Mouse (Mus musculus) forebrain, embryonic 15.5 days (tissue): ENCODE data around the gene Stard13. TPM values are rescaled to one million over a fixed set of nuclear protein-coding genes. Genes with fewer than 3 reads are reported as not detected.

ENCODE experiments used
- ATAC-seq: fragments of 200-750 bp; cut with Nextera tagmentation; replicated peaks from 2 replicates; pipeline ENCODE4 v1.8.0; 2017; ENCODE audit warnings: mild to moderate bottlenecking, moderate TSS enrichment, moderate library complexity
- H3K27ac ChIP-seq: fragments of 300-500 bp; sonication (generic); replicated peaks from 2 replicates; pipeline ENCODE4 v1.5.1; 2015; ENCODE audit warnings: mild to moderate bottlenecking, inconsistent platforms
- H3K27me3 ChIP-seq: fragments of 300-500 bp; sonication (generic); 2 replicates; pipeline ENCODE4 v1.6.1; 2015; ENCODE audit warnings: inconsistent platforms
- H3K36me3 ChIP-seq: fragments of 300-500 bp; sonication (generic); 2 replicates; pipeline ENCODE4 v1.6.1; 2015; ENCODE audit warnings: mild to moderate bottlenecking, inconsistent platforms
- H3K4me1 ChIP-seq: fragments of 300-500 bp; sonication (generic); 2 replicates; pipeline ENCODE4 v1.6.1; 2015; ENCODE audit warnings: inconsistent platforms
- H3K4me2 ChIP-seq: fragments of 300-500 bp; sonication (generic); replicated peaks from 2 replicates; pipeline ENCODE4 v1.6.1; 2015; ENCODE audit warnings: mild to moderate bottlenecking, inconsistent platforms
- H3K4me3 ChIP-seq: fragments of 300-500 bp; sonication (generic); 2 replicates; pipeline ENCODE4 v1.5.1; 2015; ENCODE audit warnings: mild to moderate bottlenecking, inconsistent platforms
- H3K9ac ChIP-seq: fragments of 300-500 bp; sonication (generic); replicated peaks from 2 replicates; pipeline ENCODE4 v1.6.1; 2015; ENCODE audit warnings: mild to moderate bottlenecking, inconsistent platforms
- H3K9me3 ChIP-seq: fragments of 300-500 bp; sonication (generic); 2 replicates; pipeline ENCODE4 v1.6.1; 2016; ENCODE audit warnings: inconsistent platforms
- WGBS: fragments of 180-500 bp; shearing (Covaris S2); methylation state at CpG from one replicate; pipeline ENCODE4 v1.1.7; 2015; ENCODE audit warnings: mixed read lengths; 5-methylcytosine and 5-hydroxymethylcytosine counted together
- polyA plus RNA-seq: library from polyadenylated mRNA; unstranded; fragments of >200 nt; fragmentation: Nextera tagmentation; extraction: Ambion mirVana; gene quantifications from 2 replicates; pipeline ENCODE4 v1.2.1, GENCODE M21; 2015

The Stard13 gene
- polyA plus RNA-seq, 1 experiment from 2014 or later, result 4.0 TPM

DNA sequence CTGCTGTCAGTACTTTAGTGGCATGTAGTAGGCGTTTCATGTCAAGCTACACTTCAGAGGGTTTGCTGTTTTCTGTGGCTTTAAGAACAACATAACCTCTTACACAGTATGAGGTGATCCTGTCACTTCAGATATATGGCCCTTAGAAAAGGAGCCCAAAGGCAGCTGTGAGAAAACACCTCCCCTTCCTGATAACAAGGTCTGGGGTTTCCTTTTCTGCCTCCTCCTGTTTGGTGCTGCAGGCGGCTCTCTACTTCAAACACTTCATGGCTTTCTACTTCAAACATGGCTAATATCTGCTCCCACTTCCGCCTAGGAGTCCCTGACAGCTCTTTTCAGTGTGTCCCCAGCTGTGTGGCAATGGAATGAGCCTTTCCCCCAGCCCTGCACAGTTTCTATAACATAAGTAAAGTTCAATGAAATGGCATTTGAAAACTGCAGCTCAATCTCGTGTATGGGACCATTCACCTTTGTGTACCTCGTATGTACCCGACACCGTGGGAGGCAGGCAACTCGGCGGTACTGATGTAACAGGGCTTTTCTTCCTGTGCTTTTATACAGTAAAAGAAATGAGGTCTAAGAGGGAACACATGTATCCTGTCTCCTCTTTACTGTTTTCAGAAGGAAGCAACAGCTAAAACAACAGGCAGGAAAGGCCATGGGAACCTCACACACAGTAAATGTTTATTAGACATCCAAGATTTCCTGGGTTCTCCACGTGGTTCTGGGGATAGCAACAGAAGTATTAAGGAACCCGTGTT, 13.7 kb upstream of the Stard13 start:
- no peaks in the 10 kb centered on the region for H3K27me3 ChIP-seq
- ATAC-seq, result peak; percentile 51; the same call in 1 of the 2 replicates
- WGBS, result 67% methylated on average over 11 of the region's 11 CpGs
- H3K4me1 ChIP-seq, result no peaks in the 10 kb centered on the region
- no peaks in the 10 kb centered on the region for H3K36me3 ChIP-seq
- no peak overlapping the region for H3K4me2 ChIP-seq
- no peak overlapping the region for H3K4me3 ChIP-seq
- no peak overlapping the region for H3K27ac ChIP-seq
- H3K9me3 ChIP-seq, result no peaks in the 10 kb centered on the region
- H3K9ac ChIP-seq, result no peak overlapping the region

- H3K27me3 ChIP-seq, result no peaks in the 10 kb centered on the region
- 82% methylated on average over 2 of the region's 2 CpGs for WGBS
- H3K27ac ChIP-seq, result no peak overlapping the region
- H3K4me2 ChIP-seq, result no peak overlapping the region
- H3K9ac ChIP-seq, result no peak overlapping the region
- no peak overlapping the region for H3K4me3 ChIP-seq
- H3K36me3 ChIP-seq, result no peaks in the 10 kb centered on the region
- H3K9me3 ChIP-seq, result no peaks in the 10 kb centered on the region
- no peak for ATAC-seq
- no peaks in the 10 kb centered on the region for H3K4me1 ChIP-seq
Measured at GRCm38 (mm10) chr5:151246287-151246686, 12.7 kb upstream of the Stard13 start.

DNA sequence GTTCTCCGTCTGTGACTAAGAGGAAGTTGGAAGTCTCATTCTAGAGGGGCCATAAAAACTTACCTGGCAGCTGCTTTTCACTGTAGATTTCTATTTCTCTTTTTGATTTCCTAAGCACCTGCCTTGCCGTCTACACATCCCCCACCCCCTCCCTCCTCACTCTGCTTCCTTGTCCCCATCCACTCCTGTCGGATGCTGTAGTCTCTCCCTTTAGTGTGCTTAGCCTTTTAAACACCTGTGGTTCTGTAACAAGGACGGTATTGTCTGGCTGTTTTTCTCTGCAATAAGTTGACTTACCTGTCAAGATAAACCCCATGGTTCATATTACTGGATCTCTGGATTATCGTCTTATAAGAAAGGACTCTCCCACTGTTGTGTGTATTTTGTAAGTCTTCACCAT, 11.9 kb upstream of the Stard13 start:
- no peaks in the 10 kb centered on the region for H3K4me1 ChIP-seq
- H3K27me3 ChIP-seq, result no peaks in the 10 kb centered on the region
- H3K9me3 ChIP-seq, result no peaks in the 10 kb centered on the region
- ATAC-seq, result no peak
- no peak overlapping the region for H3K9ac ChIP-seq
- no peak overlapping the region for H3K4me3 ChIP-seq
- H3K4me2 ChIP-seq, result no peak overlapping the region
- 92% methylated on average over 5 of the region's 5 CpGs for WGBS
- no peak overlapping the region for H3K27ac ChIP-seq
- H3K36me3 ChIP-seq, result no peaks in the 10 kb centered on the region

- Histone ChIP-seq H3K4me2 (no peak overlapping the region), H3K27me3 (peaks cover 2% of the 10 kb centered on the region; the same call in 1 of the 2 replicates), H3K4me3 (no peak overlapping the region), H3K4me1 (peaks cover 3% of the 10 kb centered on the region), H3K36me3 (no peaks in the 10 kb centered on the region), H3K9ac (no peak overlapping the region), H3K9me3 (no peaks in the 10 kb centered on the region), H3K27ac (no peak overlapping the region)
- ATAC-seq, result no peak
- WGBS, result 82% methylated on average over 9 of the region's 9 CpGs
Measured at GRCm38 (mm10) chr5:151238730-151239129, 5.1 kb upstream of the Stard13 start.

GRCm38 (mm10) chr5:151236411-151236810, 2.8 kb upstream of the Stard13 start:
- H3K27me3 ChIP-seq, result peaks cover 2% of the 10 kb centered on the region; the same call in 1 of the 2 replicates
- H3K4me3 ChIP-seq, result no peak overlapping the region
- peaks cover 14% of the 10 kb centered on the region for H3K4me1 ChIP-seq
- no peak overlapping the region for H3K9ac ChIP-seq
- WGBS, result 80% methylated on average over 5 of the region's 5 CpGs
- no peaks in the 10 kb centered on the region for H3K9me3 ChIP-seq
- H3K27ac ChIP-seq, result no peak overlapping the region
- no peak overlapping the region for H3K4me2 ChIP-seq
- H3K36me3 ChIP-seq, result no peaks in the 10 kb centered on the region
- ATAC-seq, result no peak

DNA sequence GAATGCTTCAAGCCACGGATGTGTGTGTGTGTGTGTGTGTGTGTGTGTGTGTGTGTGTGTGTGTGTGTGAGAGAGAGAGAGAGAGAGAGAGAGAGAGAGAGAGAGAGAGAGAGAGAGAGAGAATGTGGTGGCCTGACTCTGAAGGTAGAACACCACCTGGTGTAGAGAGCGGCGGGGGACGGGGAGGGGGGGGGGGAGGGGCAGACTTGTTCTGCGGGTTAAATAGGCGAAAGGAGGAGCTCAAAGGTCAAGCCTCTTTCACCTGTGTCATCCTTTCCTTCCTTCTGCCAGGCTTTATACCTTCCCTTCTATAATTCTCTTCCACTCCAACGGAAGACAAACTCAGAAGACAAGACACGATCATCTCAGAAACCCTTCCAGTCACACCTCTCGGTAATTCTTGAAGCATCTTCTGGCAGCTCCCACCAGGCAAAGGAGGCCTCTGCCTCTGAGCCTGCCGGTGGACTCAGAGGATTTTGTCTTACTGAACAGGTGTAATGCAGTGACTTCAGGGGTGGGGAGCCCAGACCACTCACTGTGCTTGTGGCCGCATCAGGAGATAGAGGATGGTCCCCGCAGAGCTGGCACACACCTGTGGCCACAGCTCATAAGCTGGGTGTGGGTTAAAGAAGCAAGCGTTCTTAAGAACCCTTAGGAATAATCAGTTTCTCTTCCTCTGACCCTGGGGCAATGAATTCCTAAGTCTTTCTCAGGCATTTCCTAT, 898 bp downstream of the Stard13 start:
- Histone ChIP-seq H3K36me3 (no peaks in the 10 kb centered on the region), H3K4me3 (peak overlapping the region; percentile 57), H3K27ac (no peak overlapping the region), H3K27me3 (peaks cover 2% of the 10 kb centered on the region; the same call in 1 of the 2 replicates), H3K4me2 (peak overlapping the region; percentile 99), H3K4me1 (peaks cover 17% of the 10 kb centered on the region), H3K9ac (0 out of 2 replicates have a peak overlapping the region, but pooled peaks have one; percentile 54), H3K9me3 (no peaks in the 10 kb centered on the region)
- 22% methylated on average over 13 of the region's 13 CpGs for WGBS
- ATAC-seq, result peak; percentile 17; the same call in 1 of the 2 replicates

- H3K4me2 ChIP-seq, result no peak overlapping the region
- H3K4me3 ChIP-seq, result no peak overlapping the region
- H3K4me1 ChIP-seq, result peaks cover 17% of the 10 kb centered on the region
- no peaks in the 10 kb centered on the region for H3K9me3 ChIP-seq
- no peak for ATAC-seq
- H3K27ac ChIP-seq, result no peak overlapping the region
- 90% methylated on average over 7 of the region's 7 CpGs for WGBS
- H3K27me3 ChIP-seq, result peaks cover 2% of the 10 kb centered on the region; the same call in 1 of the 2 replicates
- no peaks in the 10 kb centered on the region for H3K36me3 ChIP-seq
- H3K9ac ChIP-seq, result no peak overlapping the region
Measured at GRCm38 (mm10) chr5:151231861-151232260, 1.8 kb downstream of the Stard13 start.

DNA sequence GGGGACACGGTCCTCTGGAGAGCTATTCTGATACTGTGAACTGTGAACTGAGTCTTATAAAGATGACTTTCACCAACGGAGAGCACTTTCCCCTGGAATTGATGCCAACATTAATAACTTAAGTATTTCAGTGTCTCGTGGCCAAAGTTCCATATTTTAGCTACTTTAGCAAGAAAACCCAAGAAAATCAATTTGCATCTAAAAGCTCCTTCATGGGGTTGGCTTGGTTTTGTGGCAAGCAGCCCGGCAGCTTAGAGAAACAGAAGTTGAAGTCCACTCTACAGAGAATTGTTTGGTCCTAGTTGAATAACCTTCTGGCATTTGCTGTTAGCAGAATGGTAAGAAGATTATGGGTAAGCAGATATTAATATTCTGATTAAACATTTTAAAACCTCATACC, 2.2 kb downstream of the Stard13 start:
- H3K36me3 ChIP-seq, result no peaks in the 10 kb centered on the region
- H3K27ac ChIP-seq, result no peak overlapping the region
- 71% methylated on average over 4 of the region's 4 CpGs for WGBS
- no peak overlapping the region for H3K4me3 ChIP-seq
- peaks cover 17% of the 10 kb centered on the region for H3K4me1 ChIP-seq
- peaks cover 2% of the 10 kb centered on the region; the same call in 1 of the 2 replicates for H3K27me3 ChIP-seq
- no peak for ATAC-seq
- H3K4me2 ChIP-seq, result no peak overlapping the region
- no peaks in the 10 kb centered on the region for H3K9me3 ChIP-seq
- H3K9ac ChIP-seq, result no peak overlapping the region

- Histone ChIP-seq H3K9ac (no peak overlapping the region), H3K4me2 (no peak overlapping the region), H3K36me3 (no peaks in the 10 kb centered on the region), H3K4me3 (no peak overlapping the region), H3K27ac (no peak overlapping the region), H3K4me1 (peaks cover 17% of the 10 kb centered on the region), H3K9me3 (no peaks in the 10 kb centered on the region), H3K27me3 (peaks cover 2% of the 10 kb centered on the region; the same call in 1 of the 2 replicates)
- 84% methylated on average over 4 of the region's 4 CpGs for WGBS
- ATAC-seq, result no peak
Measured at GRCm38 (mm10) chr5:151230427-151230826, 3.2 kb downstream of the Stard13 start.

DNA sequence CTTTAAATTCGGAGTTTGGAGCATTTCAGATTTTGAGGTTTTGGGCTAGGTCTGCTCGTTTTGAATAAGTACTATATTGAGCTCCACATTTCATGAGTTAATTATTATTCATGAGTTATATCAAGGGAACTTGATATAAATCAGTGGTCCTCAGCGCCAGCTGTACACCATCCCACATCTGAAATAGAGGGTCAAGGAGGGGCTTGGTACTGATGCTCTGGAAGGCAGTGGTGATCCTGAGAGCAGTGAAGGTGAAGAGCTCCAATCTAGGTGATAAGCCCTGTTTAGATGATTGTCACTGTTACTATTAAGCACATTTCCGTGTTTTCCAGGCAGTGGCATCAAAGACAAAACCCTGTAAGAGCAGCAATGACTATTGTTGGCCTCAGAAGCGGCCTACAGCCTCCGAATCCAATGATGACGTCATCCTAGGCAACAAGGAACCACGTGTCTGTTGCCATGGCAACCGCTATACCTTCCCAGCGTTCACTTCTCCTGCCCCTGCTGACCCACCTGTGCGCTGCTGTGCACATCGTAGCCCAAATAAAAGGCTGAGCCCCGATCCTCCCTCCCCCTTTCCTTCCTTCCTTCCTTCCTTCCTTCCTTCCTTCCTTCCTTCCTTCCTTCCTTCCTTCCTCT, 5.2 kb downstream of the Stard13 start:
- no peak overlapping the region for H3K4me2 ChIP-seq
- H3K36me3 ChIP-seq, result no peaks in the 10 kb centered on the region
- no peaks in the 10 kb centered on the region for H3K9me3 ChIP-seq
- no peaks in the 10 kb centered on the region; the same call in 1 of the 2 replicates for H3K27me3 ChIP-seq
- no peak for ATAC-seq
- H3K9ac ChIP-seq, result no peak overlapping the region
- H3K27ac ChIP-seq, result no peak overlapping the region
- peaks cover 11% of the 10 kb centered on the region for H3K4me1 ChIP-seq
- H3K4me3 ChIP-seq, result no peak overlapping the region
- WGBS, result 56% methylated on average over 13 of the region's 13 CpGs

GRCm38 (mm10) chr5:151223696-151224366, 9.8 kb downstream of the Stard13 start:
- no peak for ATAC-seq
- WGBS, result 67% methylated on average over 4 of the region's 4 CpGs

More at GRCm38 (mm10) chr5:151223696-151224366, 9.8 kb downstream of the Stard13 start:
- H3K36me3 ChIP-seq, result no peaks in the 10 kb centered on the region
- H3K4me2 ChIP-seq, result no peak overlapping the region
- no peaks in the 10 kb centered on the region for H3K9me3 ChIP-seq
- H3K27me3 ChIP-seq, result no peaks in the 10 kb centered on the region
- no peak overlapping the region for H3K27ac ChIP-seq
- 0 out of 2 replicates have a peak, but pooled peaks cover 3% of the 10 kb centered on the region for H3K4me1 ChIP-seq
- H3K4me3 ChIP-seq, result no peak overlapping the region
- no peak overlapping the region for H3K9ac ChIP-seq
